Mouse (Mus musculus) lung, postnatal 25 days (tissue): ENCODE measurements around the gene Gm5936.
"Not testable (repeated sequence)": the region's sequence is repeated elsewhere in the genome, so short reads cannot be mapped to it uniquely, and the experiment has no call there.

Source experiments
- DNase-seq: peaks from one replicate; pipeline ENCODE4 v3.0.0; 2022; ENCODE audit warnings: low spot score

Gm5936 gene

GRCm38 (mm10) chrX:74836842-74837522 lies at the start of gene Gm5936:
Gene Gm5936, plus strand, starts transcription at chrX:74837196.
- peak; percentile 7 for DNase-seq

DNA sequence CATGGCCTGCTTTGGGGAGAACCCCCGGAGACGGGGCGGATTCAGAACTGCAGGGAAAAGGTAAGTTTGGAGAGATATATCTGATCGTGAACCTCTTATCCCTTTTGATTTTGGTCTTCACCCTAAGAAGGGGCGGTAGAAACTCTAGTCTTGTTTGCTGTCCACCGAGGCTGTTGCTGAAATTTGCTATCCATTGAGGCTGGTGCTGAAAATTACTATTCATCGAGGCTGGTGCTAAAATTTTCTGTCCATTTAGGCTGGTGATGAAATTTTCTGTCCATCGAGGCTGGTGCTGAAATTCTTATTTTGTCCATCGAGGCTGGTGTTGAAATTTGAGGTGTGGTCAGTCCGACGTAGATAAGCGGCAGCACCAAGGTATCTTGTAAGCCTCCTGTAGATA lies 19.1 kb downstream of the Gm5936 start:
- not testable (repeated sequence) for DNase-seq

DNA sequence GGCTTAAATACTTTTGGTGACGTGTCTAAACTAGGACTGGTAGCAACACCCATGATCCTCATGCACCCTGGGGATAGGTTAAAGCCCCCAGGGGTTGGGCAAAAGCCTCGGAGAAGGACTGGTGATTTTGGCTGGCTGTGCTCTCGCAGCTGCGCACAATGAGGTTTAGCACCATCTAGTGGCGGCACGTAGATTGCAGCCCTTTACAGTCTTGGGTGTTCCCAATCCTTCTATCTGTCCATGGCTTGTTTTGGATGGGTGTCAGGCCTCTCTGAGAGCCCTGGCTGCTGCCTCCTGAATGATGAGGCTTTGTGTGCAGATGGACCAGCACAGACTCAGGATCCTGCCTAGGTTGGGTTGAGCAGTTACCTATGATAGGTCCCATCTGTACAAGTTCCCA lies 43.1 kb downstream of the Gm5936 start:
- not testable (repeated sequence) for DNase-seq
